Mouse (Mus musculus): Measurements from ENCODE around the gene Socs3. TPM values are rescaled to one million over a fixed set of nuclear protein-coding genes. Genes with fewer than 3 reads are reported as not detected.

Gene Socs3
- total and polyA plus RNA-seq, 2 experiments, result 2.0 to 7.5 TPM

DNA sequence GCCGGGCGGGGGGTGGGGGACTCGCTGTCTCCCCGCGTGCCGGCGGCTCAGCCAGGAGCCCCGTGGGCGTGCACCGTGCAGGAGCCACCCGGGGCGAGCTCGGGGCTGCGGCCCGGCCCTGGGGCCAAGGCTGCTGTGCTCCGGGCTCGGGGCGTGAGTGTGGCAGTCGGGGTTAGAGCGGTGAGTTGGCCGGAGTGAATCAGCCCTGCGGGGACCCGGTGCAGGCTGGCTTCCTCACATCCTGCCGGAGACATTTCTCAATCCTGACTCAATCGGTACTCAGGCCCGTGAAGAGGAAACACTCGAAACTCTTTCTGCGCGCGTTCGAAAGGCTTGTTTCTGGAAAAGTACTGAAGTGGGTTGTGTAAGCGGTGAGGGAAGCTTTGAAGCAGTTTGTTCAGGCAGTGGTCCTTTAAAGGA lies 17.2 kb upstream of the Socs3 start:
- peaks cover 33% of the 10 kb centered on the region for H3K79me2 ChIP-seq (ENCODE audit: control insufficient read depth, insufficient read depth, low read length)
- DNase-seq (ENCODE audit: extremely low read depth, low read depth, low spot score), result no peak
- peak overlapping the region; percentile 79 for H3K9ac ChIP-seq (ENCODE audit: low read depth, low read length)
- whole genome bisulfite sequencing, result under 1% methylated on average over 32 of the region's 32 CpGs
- H3K27me3 ChIP-seq (ENCODE audit: control insufficient read depth, insufficient read depth, low read length), result no peaks in the 10 kb centered on the region
- H3K27ac ChIP-seq (replicated peaks; ENCODE audit: insufficient read depth, low read depth, low read length), result peak overlapping the region; percentile 50
- H3K4me3 ChIP-seq (ENCODE audit: insufficient read depth, low read depth, low read length), result peak overlapping the region; percentile 84
- no peaks in the 10 kb centered on the region for H3K36me3 ChIP-seq (ENCODE audit: control insufficient read depth, insufficient read depth, low read length)
- TF ChIP-seq POLR2A (IDR thresholded peaks at IDR 0.05; ENCODE audit: extremely low read depth, insufficient read depth, low read length) (no peak), CTCF (IDR thresholded peaks at IDR 0.05; ENCODE audit: low read depth, low read length) (no peak)
- H3K4me1 ChIP-seq (ENCODE audit: control insufficient read depth, insufficient read depth, low read length), result peaks cover 16% of the 10 kb centered on the region

DNA sequence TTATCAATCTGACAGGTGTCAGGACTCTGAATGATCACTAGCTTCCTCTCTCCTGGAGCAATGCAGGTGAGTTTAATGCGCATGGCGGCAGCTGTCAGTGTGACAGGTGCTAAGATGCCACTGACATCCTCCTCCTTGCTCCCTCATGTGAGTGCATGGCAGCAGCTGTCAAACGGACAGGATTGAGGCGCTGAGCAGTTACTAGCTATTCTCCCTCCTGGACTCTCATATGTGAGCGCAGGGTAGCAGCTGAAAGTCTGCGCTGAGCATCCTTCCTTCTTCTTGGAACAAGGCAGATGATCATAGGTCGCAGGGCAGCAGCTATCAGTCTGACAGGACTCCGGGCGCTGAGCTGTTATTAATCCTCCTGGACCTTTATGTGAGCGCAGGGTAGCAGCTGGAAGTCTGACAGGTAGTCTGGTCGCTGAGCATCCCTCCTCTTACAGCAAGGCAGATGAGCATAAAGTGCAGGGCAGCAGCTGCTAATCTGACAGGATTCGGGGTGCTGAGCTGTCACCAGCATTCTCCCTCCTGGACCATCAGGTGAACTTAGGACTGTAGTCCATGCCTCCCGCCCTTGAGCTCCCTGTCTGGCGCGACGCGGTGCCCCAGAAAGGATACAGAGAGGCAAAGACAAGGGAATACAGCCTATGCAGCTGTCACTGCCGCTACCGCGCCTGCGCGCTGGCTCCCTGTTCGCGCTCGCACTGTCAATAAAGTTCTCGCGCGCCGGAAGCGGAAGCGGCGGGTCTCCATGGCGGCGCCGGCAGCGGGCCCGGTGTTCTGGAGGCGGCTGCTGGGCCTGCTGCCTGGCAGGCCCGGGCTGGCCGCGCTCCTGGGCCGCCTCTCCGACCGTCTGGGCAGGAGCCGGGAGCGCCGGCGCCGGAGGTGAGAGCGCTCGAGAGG lies 16.5 kb upstream of the Socs3 start, which contains the start of gene Pgs1:
Gene Pgs1, plus strand, starts transcription at position 167 of the 906 bp plus-strand sequence.
- H3K9ac ChIP-seq (ENCODE audit: low read depth, low read length), result peak within 1 kb of the TSS; percentile 79
- peak; percentile 69 for DNase-seq (ENCODE audit: extremely low read depth, low read depth, low spot score)
- peaks cover 16% of the 10 kb centered on the region for H3K4me1 ChIP-seq (ENCODE audit: control insufficient read depth, insufficient read depth, low read length)

DNA sequence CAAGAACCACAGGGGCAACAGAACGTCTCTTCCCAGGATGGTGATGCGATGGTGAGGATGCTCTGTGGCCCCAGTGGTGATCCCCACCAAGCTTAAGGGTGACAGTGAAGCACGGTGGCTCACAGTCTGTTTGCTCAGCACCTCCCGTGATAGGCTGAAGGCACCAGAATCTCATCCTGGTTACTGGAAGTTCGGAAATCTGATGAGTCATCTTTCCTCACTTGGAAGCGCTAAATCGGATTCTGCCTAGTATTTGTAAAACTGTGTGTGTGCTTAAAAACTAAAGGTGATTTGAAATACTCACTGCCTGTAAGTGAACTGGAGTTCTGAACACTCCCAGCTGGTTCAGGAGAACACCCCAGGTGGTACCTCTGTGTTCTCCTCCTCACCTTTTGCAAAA lies 13.9 kb upstream of the Socs3 start:
- Histone ChIP-seq H3K79me2 (ENCODE audit: control insufficient read depth, insufficient read depth, low read length) (peaks cover 9% of the 10 kb centered on the region; the same call in 1 of the 2 replicates), H3K36me3 (ENCODE audit: control insufficient read depth, insufficient read depth, low read length) (no peaks in the 10 kb centered on the region), H3K4me1 (ENCODE audit: control insufficient read depth, insufficient read depth, low read length) (peaks cover 16% of the 10 kb centered on the region), H3K27ac (replicated peaks; ENCODE audit: insufficient read depth, low read depth, low read length) (no peak overlapping the region), H3K27me3 (ENCODE audit: control insufficient read depth, insufficient read depth, low read length) (no peaks in the 10 kb centered on the region), H3K4me3 (ENCODE audit: insufficient read depth, low read depth, low read length) (no peak overlapping the region), H3K9ac (ENCODE audit: low read depth, low read length) (no peak overlapping the region)
- 61% methylated on average over 7 of the region's 7 CpGs for WGBS
- DNase-seq (ENCODE audit: extremely low read depth, low read depth, low spot score), result no peak
- TF ChIP-seq CTCF (IDR thresholded peaks at IDR 0.05; ENCODE audit: low read depth, low read length) (no peak), POLR2A (IDR thresholded peaks at IDR 0.05; ENCODE audit: extremely low read depth, insufficient read depth, low read length) (no peak)

More for the DNA sequence above, 16.5 kb upstream of the Socs3 start, which contains the start of gene Pgs1:
- Histone ChIP-seq H3K79me2 (ENCODE audit: control insufficient read depth, insufficient read depth, low read length) (peaks cover 28% of the 10 kb centered on the region), H3K27ac (replicated peaks; ENCODE audit: insufficient read depth, low read depth, low read length) (peak within 1 kb of the TSS; percentile 50), H3K36me3 (ENCODE audit: control insufficient read depth, insufficient read depth, low read length) (no peaks in the 10 kb centered on the region), H3K27me3 (ENCODE audit: control insufficient read depth, insufficient read depth, low read length) (no peaks in the 10 kb centered on the region), H3K4me3 (ENCODE audit: insufficient read depth, low read depth, low read length) (peak within 1 kb of the TSS; percentile 84)
- WGBS, result 7% methylated on average over 51 of the region's 51 CpGs
- TF ChIP-seq CTCF (IDR thresholded peaks at IDR 0.05; ENCODE audit: low read depth, low read length) (no peak), POLR2A (IDR thresholded peaks at IDR 0.05; ENCODE audit: extremely low read depth, insufficient read depth, low read length) (no peak)

DNA sequence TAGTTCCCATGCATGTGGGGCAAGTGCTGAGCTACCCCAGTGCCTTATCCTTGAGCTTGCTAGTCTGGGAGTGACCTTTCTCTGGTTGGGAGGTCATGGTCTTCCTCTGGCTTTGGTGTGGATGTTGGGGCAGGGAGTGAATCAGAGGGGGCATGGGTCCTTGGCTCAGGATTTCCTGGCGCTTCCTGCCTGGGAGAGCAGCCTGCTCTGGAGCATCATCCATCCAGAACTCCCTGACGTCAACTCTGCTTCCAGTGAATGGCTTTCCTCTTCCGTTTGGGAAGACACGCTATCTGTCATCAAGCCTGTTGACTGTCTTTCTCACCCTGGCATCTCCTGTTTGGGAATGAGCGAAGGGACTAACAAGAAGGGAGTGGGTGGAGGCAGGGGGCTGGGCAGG lies 12.6 kb upstream of the Socs3 start:
- Histone ChIP-seq H3K27ac (replicated peaks; ENCODE audit: insufficient read depth, low read depth, low read length) (0 out of 2 replicates have a peak overlapping the region, but pooled peaks have one; percentile 8), H3K4me1 (ENCODE audit: control insufficient read depth, insufficient read depth, low read length) (peaks cover 5% of the 10 kb centered on the region; the same call in 1 of the 2 replicates), H3K4me3 (ENCODE audit: insufficient read depth, low read depth, low read length) (no peak overlapping the region), H3K9ac (ENCODE audit: low read depth, low read length) (no peak overlapping the region), H3K79me2 (ENCODE audit: control insufficient read depth, insufficient read depth, low read length) (no peaks in the 10 kb centered on the region), H3K27me3 (ENCODE audit: control insufficient read depth, insufficient read depth, low read length) (no peaks in the 10 kb centered on the region), H3K36me3 (ENCODE audit: control insufficient read depth, insufficient read depth, low read length) (no peaks in the 10 kb centered on the region)
- TF ChIP-seq CTCF (IDR thresholded peaks at IDR 0.05; ENCODE audit: low read depth, low read length) (no peak), POLR2A (IDR thresholded peaks at IDR 0.05; ENCODE audit: extremely low read depth, insufficient read depth, low read length) (no peak)
- DNase-seq (ENCODE audit: extremely low read depth, low read depth, low spot score), result no peak
- WGBS, result 81% methylated on average over 5 of the region's 5 CpGs

DNA sequence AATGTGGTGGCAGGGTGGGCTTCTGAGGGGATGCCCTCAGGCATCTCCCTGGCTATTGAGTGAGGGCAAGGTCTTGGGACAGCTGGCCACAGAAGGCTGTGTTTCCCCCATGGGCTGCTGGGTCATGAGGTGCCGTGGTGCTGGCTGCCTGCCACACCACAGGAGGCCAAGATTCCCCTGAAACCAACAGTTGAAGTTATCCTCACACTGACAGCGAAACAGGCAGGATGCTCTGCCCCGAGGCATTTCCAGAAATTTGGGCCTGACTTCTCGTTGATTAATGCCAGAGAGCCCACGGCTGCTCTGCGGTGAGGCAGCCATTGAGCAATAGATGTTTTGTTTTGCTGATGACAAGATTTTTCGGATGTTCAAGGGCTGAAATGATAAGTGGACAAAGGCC lies 9.5 kb upstream of the Socs3 start:
- Histone ChIP-seq H3K79me2 (ENCODE audit: control insufficient read depth, insufficient read depth, low read length) (no peaks in the 10 kb centered on the region), H3K4me1 (ENCODE audit: control insufficient read depth, insufficient read depth, low read length) (0 out of 2 replicates have a peak, but pooled peaks cover 2% of the 10 kb centered on the region), H3K9ac (ENCODE audit: low read depth, low read length) (no peak overlapping the region), H3K27me3 (ENCODE audit: control insufficient read depth, insufficient read depth, low read length) (no peaks in the 10 kb centered on the region), H3K36me3 (ENCODE audit: control insufficient read depth, insufficient read depth, low read length) (no peaks in the 10 kb centered on the region), H3K4me3 (ENCODE audit: insufficient read depth, low read depth, low read length) (no peak overlapping the region), H3K27ac (replicated peaks; ENCODE audit: insufficient read depth, low read depth, low read length) (no peak overlapping the region)
- 63% methylated on average over 7 of the region's 7 CpGs for WGBS
- DNase-seq (ENCODE audit: extremely low read depth, low read depth, low spot score), result no peak
- TF ChIP-seq POLR2A (IDR thresholded peaks at IDR 0.05; ENCODE audit: extremely low read depth, insufficient read depth, low read length), result no peak
- TF ChIP-seq CTCF (IDR thresholded peaks at IDR 0.05; ENCODE audit: low read depth, low read length), result no peak
